Mouse (Mus musculus): Measurements from ENCODE around the gene Etv4.

Etv4 gene

DNA sequence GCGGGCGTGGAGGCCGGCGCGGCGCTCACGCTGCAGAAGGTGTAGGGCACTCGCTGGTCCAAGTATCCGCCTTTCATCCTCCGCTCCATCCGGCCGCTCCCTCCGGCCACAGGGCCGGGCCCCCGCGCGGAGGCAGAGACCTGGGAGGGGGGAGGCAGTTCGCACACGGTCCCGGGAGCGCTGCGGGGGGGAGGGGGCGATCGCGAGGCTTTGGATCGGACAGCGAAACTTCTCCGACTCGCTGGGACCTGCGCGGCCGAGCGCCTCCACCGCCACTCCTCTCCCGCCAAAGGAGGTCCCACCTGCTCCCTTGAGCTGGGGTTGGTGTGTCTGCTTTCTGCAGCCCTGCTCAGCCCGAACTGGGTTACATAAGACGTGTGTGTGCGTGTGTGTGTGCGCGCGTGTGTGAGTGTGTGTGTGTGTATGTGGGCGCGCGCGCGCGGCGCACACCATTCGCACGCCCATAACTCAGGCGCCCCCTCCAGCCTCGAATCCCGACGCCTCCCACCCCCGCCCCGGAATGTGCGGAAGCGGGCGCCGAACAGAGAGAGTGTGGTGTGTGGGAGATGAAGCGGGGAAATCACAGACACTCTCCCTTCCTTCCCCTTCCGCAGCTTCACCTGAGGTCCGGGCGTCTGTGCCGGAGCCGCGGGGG is 556 bp downstream of the Etv4 start:
- DNase-seq, result peak; percentile 36

GRCm38 (mm10) chr11:101784072-101784471 is 1.1 kb downstream of the Etv4 start:
- DNase-seq, result no peak

- no peak for DNase-seq
Measured at GRCm38 (mm10) chr11:101783584-101783983, 1.6 kb downstream of the Etv4 start.

DNA sequence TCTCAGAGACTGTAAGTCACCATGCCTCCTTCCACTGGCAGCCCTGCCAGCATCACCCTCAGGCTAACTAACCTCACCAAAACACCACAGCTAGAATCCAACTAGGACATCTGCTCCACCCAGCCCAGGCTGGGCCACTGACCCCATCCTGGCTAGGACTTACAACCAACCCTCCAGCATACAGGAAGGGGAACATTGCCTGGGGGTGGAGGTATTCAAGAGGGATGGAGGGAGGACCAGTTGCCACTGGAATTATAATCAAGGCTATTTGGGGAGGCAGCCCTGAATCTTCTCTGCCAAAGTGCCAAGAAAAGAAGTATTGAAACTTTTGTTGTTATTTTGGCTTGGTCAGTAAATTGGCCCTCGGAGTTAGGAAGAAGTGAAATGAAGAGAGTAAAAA is 2.0 kb downstream of the Etv4 start:
- no peak for DNase-seq

DNA sequence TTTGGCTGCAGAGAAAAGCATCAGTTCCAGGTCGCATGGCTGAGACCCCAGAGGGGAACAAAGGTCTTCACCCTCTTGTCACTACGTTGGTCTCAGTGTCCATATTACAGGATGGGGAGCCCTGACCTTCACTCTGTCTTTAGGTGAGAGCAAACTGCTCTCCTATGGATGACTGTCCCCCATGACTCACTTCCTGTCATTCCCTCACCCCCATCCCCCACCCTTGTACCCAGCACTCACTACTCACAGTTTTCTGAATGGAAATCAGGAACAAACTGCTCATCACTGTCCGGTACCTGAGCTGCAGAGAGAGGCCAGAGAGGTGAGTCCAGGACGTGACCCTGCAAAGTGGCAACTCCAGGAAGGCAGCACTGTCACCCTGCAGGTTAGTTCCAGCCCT is 8.3 kb downstream of the Etv4 start:
- DNase-seq, result no peak

DNA sequence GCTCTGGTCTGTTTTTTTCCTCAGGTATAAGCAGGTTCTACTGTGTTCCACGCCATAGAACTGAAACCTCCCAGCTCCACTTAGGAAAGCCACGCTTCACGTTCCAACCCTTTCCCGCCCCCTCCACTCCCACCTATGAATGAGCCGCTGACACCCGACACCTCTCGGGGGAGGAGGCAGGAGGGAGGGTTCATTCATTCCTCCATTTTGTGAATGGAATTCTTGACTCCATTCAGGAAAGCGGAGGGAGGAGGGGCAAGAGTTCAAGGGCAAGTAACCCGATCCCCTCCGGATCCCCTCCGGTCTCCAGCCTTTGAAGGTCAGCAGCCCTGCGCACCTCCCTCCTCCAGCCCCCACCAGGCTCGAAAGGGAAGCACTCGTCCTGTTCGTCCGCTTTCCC is 12.7 kb downstream of the Etv4 start:
- DNase-seq, result peak; percentile 84

DNA sequence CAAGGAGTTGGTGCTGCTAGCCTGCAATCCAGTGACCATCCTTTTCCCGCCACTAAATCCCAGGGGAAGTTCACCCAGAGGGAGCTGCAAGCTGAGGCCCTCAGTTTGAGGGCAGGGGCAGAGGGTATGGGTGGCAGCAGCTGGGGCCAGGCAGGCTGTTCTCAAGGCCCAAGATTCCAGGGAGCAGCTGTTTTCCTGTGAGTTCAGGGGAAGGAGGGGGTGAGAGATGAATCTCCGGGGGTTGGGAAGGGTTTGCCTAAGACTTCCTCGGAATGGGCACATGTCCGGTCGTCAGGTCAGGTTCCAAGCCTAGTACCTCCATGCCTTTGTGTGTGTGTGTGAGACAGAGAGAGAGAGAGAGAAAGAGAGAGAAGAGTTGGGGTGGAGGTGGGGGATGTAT is 13.1 kb downstream of the Etv4 start:
- DNase-seq, result peak; percentile 46

GRCm38 (mm10) chr11:101770266-101770665 is 14.9 kb downstream of the Etv4 start:
- DNase-seq, result no peak

GRCm38 (mm10) chr11:101768721-101769120 is 16.4 kb downstream of the Etv4 start:
- DNase-seq, result no peak

- DNase-seq, result no peak
Measured at GRCm38 (mm10) chr11:101767326-101767725, 17.8 kb downstream of the Etv4 start.

GRCm38 (mm10) chr11:101764546-101764945 is 20.6 kb downstream of the Etv4 start:
- no peak for DNase-seq

DNA sequence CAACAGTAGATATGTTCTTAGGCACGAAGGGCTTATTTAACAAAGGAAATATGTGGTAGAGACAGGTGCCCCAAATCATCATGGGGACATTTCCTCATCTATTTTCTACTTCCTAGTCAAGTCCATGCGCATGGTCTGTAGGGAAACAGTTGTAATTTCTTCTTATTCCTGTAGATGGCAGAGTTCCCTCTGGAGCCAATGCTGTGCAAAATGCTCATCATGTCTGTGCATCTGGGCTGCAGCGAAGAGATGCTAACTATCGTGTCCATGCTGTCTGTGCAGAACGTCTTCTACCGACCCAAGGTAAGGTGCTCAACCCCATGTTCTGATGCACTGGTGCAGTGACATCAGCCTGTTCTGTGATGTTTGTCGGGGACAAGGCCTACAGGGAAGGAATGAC is 21.4 kb downstream of the Etv4 start:
- peak; percentile 67 for DNase-seq

GRCm38 (mm10) chr11:101759530-101759929 is 25.6 kb downstream of the Etv4 start:
- no peak for DNase-seq

DNA sequence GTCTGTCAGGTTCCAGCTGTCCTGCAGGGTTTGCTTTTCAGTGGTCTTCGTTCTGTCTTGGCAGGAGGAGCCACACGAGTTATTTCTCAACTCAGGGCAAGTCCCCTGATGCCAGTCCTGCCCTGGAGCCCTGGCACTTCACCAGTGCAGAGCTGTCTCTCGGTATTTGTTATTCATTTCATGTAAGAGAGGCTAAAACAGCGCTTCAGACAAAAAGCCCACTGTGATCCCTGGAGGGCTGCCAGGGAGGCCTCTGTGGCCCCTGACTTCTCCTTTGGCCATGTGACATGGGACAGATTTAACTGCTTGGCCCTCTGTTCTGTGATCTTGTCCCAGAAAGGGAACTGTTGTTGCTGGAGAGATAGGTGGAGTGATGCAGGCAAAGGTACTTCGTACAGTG is 26.7 kb downstream of the Etv4 start:
- DNase-seq, result no peak

GRCm38 (mm10) chr11:101757366-101757765 is 27.8 kb downstream of the Etv4 start:
- DNase-seq, result peak; percentile 74

DNA sequence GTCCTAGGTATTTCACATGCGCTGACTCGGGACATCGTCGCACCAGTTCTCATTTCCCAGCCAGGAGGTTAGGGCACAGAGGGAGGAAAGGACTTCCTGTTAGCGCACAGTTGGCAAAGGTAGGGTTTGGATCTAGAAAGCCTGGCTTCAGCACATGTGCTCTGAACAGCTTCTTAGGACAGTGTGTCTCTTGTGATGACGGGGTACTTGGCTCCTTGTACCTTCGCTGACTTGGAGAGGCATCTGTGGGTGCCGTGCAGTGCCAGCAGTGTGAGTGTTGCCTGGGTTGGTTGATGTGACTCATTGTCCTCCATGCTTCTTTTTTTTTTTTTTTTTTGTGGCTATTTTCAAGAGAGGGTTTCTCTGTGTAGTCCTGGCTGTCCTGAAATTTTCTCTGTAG is 28.6 kb downstream of the Etv4 start:
- peak; percentile 34 for DNase-seq

- no peak for DNase-seq
Measured at GRCm38 (mm10) chr11:101733596-101733995, 51.6 kb downstream of the Etv4 start.

DNA sequence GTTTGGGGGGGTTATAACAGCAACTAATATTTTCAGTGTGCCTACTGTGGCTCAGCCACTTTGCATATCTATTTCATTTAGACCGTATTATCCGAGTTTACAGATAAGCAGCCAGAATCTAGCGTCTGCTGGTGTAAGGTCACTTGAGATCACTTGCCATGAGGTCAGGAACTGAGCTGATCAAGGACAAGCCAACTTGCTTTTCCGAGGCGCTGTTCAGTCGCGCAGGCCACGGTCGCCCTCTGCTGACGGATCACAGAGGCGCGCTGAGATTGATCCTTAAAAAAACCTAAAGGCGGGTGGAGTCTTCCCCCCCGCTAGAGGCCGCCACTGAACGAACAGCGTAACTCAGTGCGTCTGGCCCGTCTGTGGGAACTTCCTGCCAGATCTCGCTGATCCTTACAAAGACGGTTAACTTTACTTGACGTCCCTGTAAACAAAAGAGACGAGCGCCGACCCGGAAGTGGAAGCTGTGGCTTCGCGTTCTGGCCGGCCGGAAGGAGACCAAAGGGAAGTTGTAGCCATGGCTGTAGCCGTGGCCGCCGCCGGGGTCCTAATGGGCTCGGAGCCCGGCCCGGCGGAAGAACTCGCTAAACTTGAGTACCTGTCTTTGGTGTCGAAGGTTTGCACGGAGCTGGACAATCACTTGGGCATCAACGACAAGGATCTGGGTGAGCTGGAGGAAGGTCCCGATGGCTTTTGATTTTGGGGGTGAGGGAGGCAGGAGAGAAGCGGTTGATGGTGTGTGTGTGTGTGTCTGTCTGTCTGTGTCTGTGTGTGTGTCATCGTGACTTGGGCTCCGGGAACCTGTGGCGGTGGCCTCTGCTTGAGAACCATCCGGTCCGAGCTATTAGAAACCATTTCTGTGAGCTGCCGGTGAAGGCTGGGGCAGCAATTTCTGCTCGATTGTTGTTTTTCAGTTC is 52.4 kb downstream of the Etv4 start, which contains the start of gene Dhx8:
Gene Dhx8 (plus strand): TSS at position 402 of the 923 bp plus-strand sequence.
- DNase-seq, result peak; percentile 98

GRCm38 (mm10) chr11:101729308-101729707 is 55.9 kb downstream of the Etv4 start:
- DNase-seq, result no peak

GRCm38 (mm10) chr11:101726765-101727164 is 58.4 kb downstream of the Etv4 start:
- no peak for DNase-seq

GRCm38 (mm10) chr11:101725043-101725442 is 60.1 kb downstream of the Etv4 start:
- DNase-seq, result no peak

GRCm38 (mm10) chr11:101719986-101720520 is 65.1 kb downstream of the Etv4 start:
- DNase-seq, result no peak
